Mouse (Mus musculus): ENCODE results near the gene Zfpm1.
A peak's percentile ranks its signal among the peaks of the same experiment; 100 is the strongest.

Gene Zfpm1

GRCm38 (mm10) chr8:122274651-122275391 lies 7.1 kb upstream of the Zfpm1 start:
- DNase-seq (ENCODE audit: low spot score in 2 of 2): no peak

- DNase-seq (ENCODE audit: low spot score in 2 of 2): no peak
Observed at GRCm38 (mm10) chr8:122276308-122276707, 5.6 kb upstream of the Zfpm1 start.

- no peak for DNase-seq (ENCODE audit: low spot score in 2 of 2)
Observed at GRCm38 (mm10) chr8:122277204-122277995, 4.5 kb upstream of the Zfpm1 start.

GRCm38 (mm10) chr8:122280156-122280555 lies 1.8 kb upstream of the Zfpm1 start:
- no peak for DNase-seq (ENCODE audit: low spot score in 2 of 2)

- DNase-seq (ENCODE audit: low spot score in 2 of 2): no peak
Observed at GRCm38 (mm10) chr8:122280588-122281316, 1.2 kb upstream of the Zfpm1 start.

GRCm38 (mm10) chr8:122281317-122282034 lies 465 bp upstream of the Zfpm1 start:
- DNase-seq (ENCODE audit: low spot score in 2 of 2): peak; percentile 97 to 99

GRCm38 (mm10) chr8:122282501-122283355 lies 787 bp downstream of the Zfpm1 start:
- DNase-seq (ENCODE audit: low spot score in 2 of 2): no peak

GRCm38 (mm10) chr8:122283356-122284202 lies 1.6 kb downstream of the Zfpm1 start:
- peak in 1 of 2 experiments; percentile 58 for DNase-seq (ENCODE audit: low spot score in 2 of 2)

GRCm38 (mm10) chr8:122284203-122284658 lies 2.3 kb downstream of the Zfpm1 start:
- DNase-seq (ENCODE audit: low spot score in 2 of 2): peak; percentile 54 to 57

GRCm38 (mm10) chr8:122284659-122285261 lies 2.8 kb downstream of the Zfpm1 start:
- DNase-seq (ENCODE audit: low spot score in 2 of 2): no peak

- DNase-seq (ENCODE audit: low spot score in 2 of 2): no peak
Observed at GRCm38 (mm10) chr8:122285727-122286126, 3.8 kb downstream of the Zfpm1 start.

GRCm38 (mm10) chr8:122286899-122287298 lies 5.0 kb downstream of the Zfpm1 start:
- no peak for DNase-seq (ENCODE audit: low spot score in 2 of 2)

- no peak for DNase-seq (ENCODE audit: low spot score in 2 of 2)
Observed at GRCm38 (mm10) chr8:122287742-122288141, 5.8 kb downstream of the Zfpm1 start.

GRCm38 (mm10) chr8:122288344-122288743 lies 6.4 kb downstream of the Zfpm1 start:
- DNase-seq (ENCODE audit: low spot score in 2 of 2): no peak

GRCm38 (mm10) chr8:122291075-122291474 lies 9.1 kb downstream of the Zfpm1 start:
- no peak for DNase-seq (ENCODE audit: low spot score in 2 of 2)

- no peak for DNase-seq (ENCODE audit: low spot score in 2 of 2)
Observed at GRCm38 (mm10) chr8:122291549-122291948, 9.6 kb downstream of the Zfpm1 start.

- DNase-seq (ENCODE audit: low spot score in 2 of 2): no peak
Observed at GRCm38 (mm10) chr8:122293484-122293883, 11.5 kb downstream of the Zfpm1 start.

GRCm38 (mm10) chr8:122294273-122294683 lies 12.3 kb downstream of the Zfpm1 start:
- no peak for DNase-seq (ENCODE audit: low spot score in 2 of 2)

- DNase-seq (ENCODE audit: low spot score in 2 of 2): no peak
Observed at GRCm38 (mm10) chr8:122295389-122295788, 13.4 kb downstream of the Zfpm1 start.
